Mouse (Mus musculus) small intestine, adult 2 months (tissue): ENCODE results near the gene 6430548M08Rik.

ENCODE experiments used
- CTCF ChIP-seq: fragments of 200-500 bp; IDR thresholded peaks from 2 replicates; pipeline ENCODE4 v1.5.1; 2012; ENCODE audit warnings: low read depth, mild to moderate bottlenecking, control low read depth, inconsistent platforms, low read length, moderate library complexity, mixed read lengths; ENCODE audit not compliant: insufficient replicate concordance, insufficient read length; ENCODE audit errors: extremely low read depth
- POLR2A ChIP-seq: fragments of 200-500 bp; IDR thresholded peaks from 2 replicates; pipeline ENCODE4 v1.6.1; 2012; ENCODE audit warnings: low read depth, mild to moderate bottlenecking, control low read depth, inconsistent platforms, low read length, moderate library complexity

GRCm38 (mm10) chr8:120113306-120113705 lies 646 bp upstream of the 6430548M08Rik start:
- no peak for TF ChIP-seq CTCF
- no peak for TF ChIP-seq POLR2A
